Mouse (Mus musculus) small intestine, adult 2 months (tissue): ENCODE data around the gene Adcyap1r1. TPM values are rescaled to one million over a fixed set of nuclear protein-coding genes. Genes with fewer than 3 reads are reported as not detected.

Source experiments
- H3K27ac ChIP-seq: fragments of 200-500 bp; 2 replicates; pipeline ENCODE4 v1.5.1; 2012; ENCODE audit warnings: low read depth, low read length, control low read depth, inconsistent platforms; ENCODE audit not compliant: insufficient read depth
- H3K27me3 ChIP-seq: fragments of 200-500 bp; 2 replicates; pipeline ENCODE4 v1.6.1; 2012; ENCODE audit warnings: mild to moderate bottlenecking, moderate library complexity, low read length, inconsistent platforms; ENCODE audit not compliant: control insufficient read depth, insufficient read depth
- H3K36me3 ChIP-seq: fragments of 200-500 bp; 2 replicates; pipeline ENCODE4 v1.6.1; 2012; ENCODE audit warnings: mild to moderate bottlenecking, low read length, control low read depth, inconsistent platforms; ENCODE audit not compliant: control insufficient read depth, insufficient read depth
- H3K4me1 ChIP-seq: fragments of 200-500 bp; 2 replicates; pipeline ENCODE4 v1.6.1; 2012; ENCODE audit warnings: low read length, inconsistent platforms, mixed read lengths; ENCODE audit not compliant: control insufficient read depth, insufficient read depth, insufficient read length
- H3K4me3 ChIP-seq: fragments of 200-500 bp; 2 replicates; pipeline ENCODE4 v1.5.1; 2012; ENCODE audit warnings: low read depth, mild to moderate bottlenecking, control low read depth, inconsistent platforms, low read length, moderate library complexity
- CTCF ChIP-seq: fragments of 200-500 bp; IDR thresholded peaks from 2 replicates; pipeline ENCODE4 v1.5.1; 2012; ENCODE audit warnings: low read depth, mild to moderate bottlenecking, control low read depth, inconsistent platforms, low read length, moderate library complexity, mixed read lengths; ENCODE audit not compliant: insufficient replicate concordance, insufficient read length; ENCODE audit errors: extremely low read depth
- POLR2A ChIP-seq: fragments of 200-500 bp; IDR thresholded peaks from 2 replicates; pipeline ENCODE4 v1.6.1; 2012; ENCODE audit warnings: low read depth, mild to moderate bottlenecking, control low read depth, inconsistent platforms, low read length, moderate library complexity
- WGBS: fragments of 180-500 bp; shearing (Covaris S2); methylation state at CpG from one replicate; pipeline ENCODE4 v1.1.7; 2018; 5-methylcytosine and 5-hydroxymethylcytosine counted together
- polyA plus RNA-seq: library from polyadenylated mRNA; depleted of rRNA; stranded (reverse); fragments of >200 nt; gene quantifications from 2 replicates; pipeline ENCODE4 v1.2.3, GENCODE M21; 2012

The Adcyap1r1 gene
- polyA plus RNA-seq, 1 experiment = 1.9 TPM

GRCm38 (mm10) chr6:55410977-55411376, 40.8 kb upstream of the Adcyap1r1 start:
- H3K36me3 ChIP-seq = no peaks in the 10 kb centered on the region
- H3K27ac ChIP-seq = no peak overlapping the region
- H3K4me3 ChIP-seq = no peak overlapping the region
- no peaks in the 10 kb centered on the region for H3K4me1 ChIP-seq
- H3K27me3 ChIP-seq = no peaks in the 10 kb centered on the region
- 67% methylated on average over 5 of the region's 5 CpGs for WGBS
- TF ChIP-seq POLR2A (no peak), CTCF (no peak)

- TF ChIP-seq CTCF (no peak), POLR2A (no peak)
- Histone ChIP-seq H3K4me3 (no peak overlapping the region), H3K27ac (no peak overlapping the region), H3K27me3 (no peaks in the 10 kb centered on the region), H3K36me3 (no peaks in the 10 kb centered on the region), H3K4me1 (peaks cover 2% of the 10 kb centered on the region; the same call in 1 of the 2 replicates)
- WGBS = 76% methylated on average over 5 of the region's 5 CpGs
Measured at GRCm38 (mm10) chr6:55416202-55416601, 35.6 kb upstream of the Adcyap1r1 start.

- H3K27me3 ChIP-seq = no peaks in the 10 kb centered on the region
- peaks cover 2% of the 10 kb centered on the region; the same call in 1 of the 2 replicates for H3K4me1 ChIP-seq
- no peak overlapping the region for H3K4me3 ChIP-seq
- H3K27ac ChIP-seq = no peak overlapping the region
- TF ChIP-seq CTCF = no peak
- TF ChIP-seq POLR2A = no peak
- WGBS = 23% methylated on average over 2 of the region's 2 CpGs
- H3K36me3 ChIP-seq = no peaks in the 10 kb centered on the region
Measured at GRCm38 (mm10) chr6:55418746-55419410, 32.9 kb upstream of the Adcyap1r1 start.

- 66% methylated on average over 3 of the region's 3 CpGs for WGBS
- TF ChIP-seq POLR2A (no peak), CTCF (no peak)
Measured at GRCm38 (mm10) chr6:55420411-55420810, 31.4 kb upstream of the Adcyap1r1 start.

GRCm38 (mm10) chr6:55420869-55421361, 30.9 kb upstream of the Adcyap1r1 start:
- WGBS = 48% methylated on average over 1 of the region's 1 CpGs

More at GRCm38 (mm10) chr6:55420411-55420810, 31.4 kb upstream of the Adcyap1r1 start:
- Histone ChIP-seq H3K4me3 (no peak overlapping the region), H3K27me3 (no peaks in the 10 kb centered on the region), H3K4me1 (peaks cover 2% of the 10 kb centered on the region; the same call in 1 of the 2 replicates), H3K36me3 (no peaks in the 10 kb centered on the region), H3K27ac (no peak overlapping the region)

GRCm38 (mm10) chr6:55432121-55432520, 19.7 kb upstream of the Adcyap1r1 start:
- TF ChIP-seq POLR2A (no peak), CTCF (no peak)
- Histone ChIP-seq H3K36me3 (no peaks in the 10 kb centered on the region), H3K4me1 (no peaks in the 10 kb centered on the region)

More at GRCm38 (mm10) chr6:55420869-55421361, 30.9 kb upstream of the Adcyap1r1 start:
- Histone ChIP-seq H3K4me3 (no peak overlapping the region), H3K27ac (no peak overlapping the region), H3K27me3 (no peaks in the 10 kb centered on the region), H3K36me3 (no peaks in the 10 kb centered on the region), H3K4me1 (peaks cover 2% of the 10 kb centered on the region; the same call in 1 of the 2 replicates)
- TF ChIP-seq POLR2A = no peak
- no peak for TF ChIP-seq CTCF

DNA sequence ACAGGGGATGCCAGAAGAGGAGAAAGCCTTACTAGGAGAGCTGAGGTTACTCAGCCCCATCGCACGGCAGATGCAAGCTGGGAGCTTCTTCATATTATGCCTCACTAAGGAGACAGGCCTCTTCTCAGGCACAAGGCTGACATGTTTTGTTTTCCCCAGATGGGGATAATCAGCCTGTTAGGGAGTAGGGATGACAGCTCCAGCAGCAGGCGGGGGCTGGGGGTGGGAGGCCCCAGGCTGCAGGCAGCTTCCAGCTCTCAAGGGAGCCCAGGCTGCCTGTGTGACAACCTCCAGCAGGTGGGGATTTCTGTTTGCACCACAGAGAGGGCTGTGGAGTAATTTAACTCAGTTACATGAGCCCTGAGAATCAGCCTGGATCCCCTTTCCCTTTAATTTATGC, 17.4 kb upstream of the Adcyap1r1 start:
- TF ChIP-seq POLR2A = no peak
- Histone ChIP-seq H3K36me3 (no peaks in the 10 kb centered on the region), H3K27me3 (0 out of 2 replicates have a peak, but pooled peaks cover 3% of the 10 kb centered on the region), H3K4me1 (no peaks in the 10 kb centered on the region), H3K27ac (no peak overlapping the region), H3K4me3 (no peak overlapping the region)
- WGBS = 70% methylated on average over 3 of the region's 3 CpGs

More at GRCm38 (mm10) chr6:55432121-55432520, 19.7 kb upstream of the Adcyap1r1 start:
- Histone ChIP-seq H3K27me3 (0 out of 2 replicates have a peak, but pooled peaks cover 3% of the 10 kb centered on the region), H3K27ac (no peak overlapping the region), H3K4me3 (no peak overlapping the region)
